Mouse (Mus musculus): ENCODE results near the gene Shisa7.

GRCm38 (mm10) chr7:4866631-4867180, 22.2 kb upstream of the Shisa7 start:
- TF ChIP-seq CTCF (conservative IDR thresholded peaks at IDR 0.05; ENCODE audit: low read length) = no peak
- no peak for TF ChIP-seq NANOG (IDR thresholded peaks at IDR 0.05; ENCODE audit: borderline replicate concordance, low read length)

Data from E14TG2a.4 (cell line).